Mouse (Mus musculus) liver, postnatal 0 days (tissue): Measurements from ENCODE around the gene Dgkz.

ENCODE experiments used
- CTCF ChIP-seq: sonication (generic); IDR thresholded peaks from 2 replicates; pipeline ENCODE4 v1.5.1; 2016; ENCODE audit warnings: antibody characterized with exemption, low read depth
- EP300 ChIP-seq: IDR thresholded peaks from 2 replicates; pipeline ENCODE4 v1.6.1; 2016; ENCODE audit warnings: antibody characterized with exemption, low read depth, mild to moderate bottlenecking

- TF ChIP-seq EP300 (no peak), CTCF (no peak)
Measured at GRCm38 (mm10) chr2:91934826-91935525, 40.7 kb downstream of the Dgkz start.
